Mouse (Mus musculus): ENCODE measurements at regions not wholly inside any gene's neighbourhood (a gene's known extent, or its start where the extent isn't known, plus 50 kb on each side); places are given as distances from the start of the nearest gene placed in this dataset.

GRCm38 (mm10) chr3:35437687-35438086, 316.2 kb upstream of the Atp11b start:
- H3K4me1 ChIP-seq: no peaks in the 10 kb centered on the region
- H3K27me3 ChIP-seq: no peaks in the 10 kb centered on the region
- H3K4me3 ChIP-seq (replicated peaks): no peak overlapping the region
- H3K36me3 ChIP-seq (replicated peaks): no peaks in the 10 kb centered on the region
- H3K9me3 ChIP-seq: no peaks in the 10 kb centered on the region
- no peak overlapping the region for H3K9ac ChIP-seq
- H3K27ac ChIP-seq: no peak overlapping the region
- 84% methylated on average over 1 of the region's 1 CpGs for WGBS
- no peak for ATAC-seq (ENCODE audit: low FRiP score)
- H3K4me2 ChIP-seq: no peak overlapping the region

GRCm38 (mm10) chr3:35462858-35463257, 291.0 kb upstream of the Atp11b start:
- WGBS: 43% methylated on average over 4 of the region's 4 CpGs

GRCm38 (mm10) chr3:35464212-35464911, 289.5 kb upstream of the Atp11b start:
- no peaks in the 10 kb centered on the region for H3K27me3 ChIP-seq
- peaks cover 22% of the 10 kb centered on the region for H3K4me1 ChIP-seq
- no peaks in the 10 kb centered on the region for H3K36me3 ChIP-seq (replicated peaks)
- no peaks in the 10 kb centered on the region for H3K9me3 ChIP-seq
- H3K4me2 ChIP-seq: no peak overlapping the region
- no peak; the same call in 1 of the 2 replicates for ATAC-seq (ENCODE audit: low FRiP score)
- no peak overlapping the region for H3K27ac ChIP-seq
- H3K9ac ChIP-seq: no peak overlapping the region
- WGBS: 64% methylated on average over 11 of the region's 11 CpGs
- no peak overlapping the region for H3K4me3 ChIP-seq (replicated peaks)

More at GRCm38 (mm10) chr3:35462858-35463257, 291.0 kb upstream of the Atp11b start:
- H3K4me2 ChIP-seq: no peak overlapping the region
- ATAC-seq (ENCODE audit: low FRiP score): no peak
- H3K27me3 ChIP-seq: no peaks in the 10 kb centered on the region
- no peak overlapping the region for H3K27ac ChIP-seq
- no peak overlapping the region for H3K4me3 ChIP-seq (replicated peaks)
- no peak overlapping the region for H3K9ac ChIP-seq
- peaks cover 22% of the 10 kb centered on the region for H3K4me1 ChIP-seq
- no peaks in the 10 kb centered on the region; the same call in 1 of the 2 replicates for H3K9me3 ChIP-seq
- H3K36me3 ChIP-seq (replicated peaks): no peaks in the 10 kb centered on the region

GRCm38 (mm10) chr3:35465956-35466355, 287.9 kb upstream of the Atp11b start:
- ATAC-seq (ENCODE audit: low FRiP score): no peak
- no peak overlapping the region for H3K4me3 ChIP-seq (replicated peaks)

GRCm38 (mm10) chr3:35473351-35473750, 280.6 kb upstream of the Atp11b start:
- Histone ChIP-seq H3K4me3 (replicated peaks) (no peak overlapping the region), H3K27ac (no peak overlapping the region), H3K27me3 (no peaks in the 10 kb centered on the region), H3K9me3 (no peaks in the 10 kb centered on the region), H3K9ac (no peak overlapping the region), H3K4me2 (no peak overlapping the region), H3K4me1 (peaks cover 8% of the 10 kb centered on the region), H3K36me3 (replicated peaks) (no peaks in the 10 kb centered on the region)
- ATAC-seq (ENCODE audit: low FRiP score): no peak
- 71% methylated on average over 7 of the region's 7 CpGs for WGBS

More at GRCm38 (mm10) chr3:35465956-35466355, 287.9 kb upstream of the Atp11b start:
- Histone ChIP-seq H3K4me2 (no peak overlapping the region), H3K27ac (no peak overlapping the region), H3K9ac (no peak overlapping the region), H3K9me3 (no peaks in the 10 kb centered on the region), H3K4me1 (peaks cover 22% of the 10 kb centered on the region), H3K27me3 (no peaks in the 10 kb centered on the region), H3K36me3 (replicated peaks) (no peaks in the 10 kb centered on the region)
- WGBS: 56% methylated on average over 3 of the region's 3 CpGs

- H3K4me1 ChIP-seq: peaks cover 8% of the 10 kb centered on the region
- no peaks in the 10 kb centered on the region for H3K27me3 ChIP-seq
- no peak overlapping the region for H3K9ac ChIP-seq
- ATAC-seq (ENCODE audit: low FRiP score): no peak
- H3K4me2 ChIP-seq: no peak overlapping the region
- H3K27ac ChIP-seq: no peak overlapping the region
- WGBS: 51% methylated on average over 6 of the region's 6 CpGs
- no peak overlapping the region for H3K4me3 ChIP-seq (replicated peaks)
- no peaks in the 10 kb centered on the region for H3K36me3 ChIP-seq (replicated peaks)
- no peaks in the 10 kb centered on the region for H3K9me3 ChIP-seq
These were observed 279.5 kb upstream of the Atp11b start for GRCm38 (mm10) chr3:35474361-35474760.

- ATAC-seq (ENCODE audit: low FRiP score): no peak
These were observed 278.6 kb upstream of the Atp11b start for GRCm38 (mm10) chr3:35475326-35475725.

GRCm38 (mm10) chr3:35480714-35481695, 272.9 kb upstream of the Atp11b start:
- Histone ChIP-seq H3K36me3 (replicated peaks) (no peaks in the 10 kb centered on the region), H3K9me3 (no peaks in the 10 kb centered on the region), H3K4me1 (peaks cover 20% of the 10 kb centered on the region), H3K27me3 (no peaks in the 10 kb centered on the region), H3K4me3 (replicated peaks) (no peak overlapping the region), H3K27ac (peak overlapping the region; percentile 42; the same call in 1 of the 2 replicates), H3K9ac (0 out of 2 replicates have a peak overlapping the region, but pooled peaks have one; percentile 4), H3K4me2 (0 out of 2 replicates have a peak overlapping the region, but pooled peaks have one; percentile 46)
- ATAC-seq (ENCODE audit: low FRiP score): peak; percentile 60; the same call in 1 of the 2 replicates
- 46% methylated on average over 18 of the region's 18 CpGs for WGBS

More at GRCm38 (mm10) chr3:35475326-35475725, 278.6 kb upstream of the Atp11b start:
- H3K9me3 ChIP-seq: no peaks in the 10 kb centered on the region
- no peak overlapping the region for H3K4me2 ChIP-seq
- H3K27ac ChIP-seq: no peak overlapping the region
- no peak overlapping the region for H3K4me3 ChIP-seq (replicated peaks)
- WGBS: 83% methylated on average over 7 of the region's 7 CpGs
- no peaks in the 10 kb centered on the region for H3K27me3 ChIP-seq
- H3K9ac ChIP-seq: no peak overlapping the region
- H3K36me3 ChIP-seq (replicated peaks): no peaks in the 10 kb centered on the region
- peaks cover 8% of the 10 kb centered on the region for H3K4me1 ChIP-seq

GRCm38 (mm10) chr3:35481841-35482240, 272.1 kb upstream of the Atp11b start:
- peaks cover 20% of the 10 kb centered on the region for H3K4me1 ChIP-seq
- H3K9ac ChIP-seq: peak overlapping the region; percentile 36
- peak; percentile 60; the same call in 1 of the 2 replicates for ATAC-seq (ENCODE audit: low FRiP score)
- no peak overlapping the region; the same call in 1 of the 2 replicates for H3K4me3 ChIP-seq (replicated peaks)
- H3K36me3 ChIP-seq (replicated peaks): no peaks in the 10 kb centered on the region
- H3K27me3 ChIP-seq: no peaks in the 10 kb centered on the region
- peak overlapping the region; percentile 46; the same call in 1 of the 2 replicates for H3K27ac ChIP-seq
- WGBS: 17% methylated on average over 11 of the region's 11 CpGs
- H3K9me3 ChIP-seq: no peaks in the 10 kb centered on the region
- peak overlapping the region; percentile 46 for H3K4me2 ChIP-seq

GRCm38 (mm10) chr3:35482296-35482695, 271.6 kb upstream of the Atp11b start:
- Histone ChIP-seq H3K36me3 (replicated peaks) (no peaks in the 10 kb centered on the region), H3K4me3 (replicated peaks) (no peak overlapping the region; the same call in 1 of the 2 replicates), H3K27me3 (no peaks in the 10 kb centered on the region), H3K9me3 (no peaks in the 10 kb centered on the region), H3K27ac (peak overlapping the region; percentile 46; the same call in 1 of the 2 replicates), H3K4me2 (peak overlapping the region; percentile 46), H3K9ac (peak overlapping the region; percentile 36; the same call in 1 of the 2 replicates), H3K4me1 (peaks cover 20% of the 10 kb centered on the region)
- peak; percentile 62 for ATAC-seq (ENCODE audit: low FRiP score)
- WGBS: under 1% methylated on average over 6 of the region's 6 CpGs

- peaks cover 20% of the 10 kb centered on the region for H3K4me1 ChIP-seq
- no peaks in the 10 kb centered on the region for H3K27me3 ChIP-seq
- H3K27ac ChIP-seq: no peak overlapping the region
- 79% methylated on average over 10 of the region's 10 CpGs for WGBS
- ATAC-seq (ENCODE audit: low FRiP score): peak; percentile 41; the same call in 1 of the 2 replicates
- H3K9me3 ChIP-seq: no peaks in the 10 kb centered on the region
- H3K36me3 ChIP-seq (replicated peaks): no peaks in the 10 kb centered on the region
- H3K9ac ChIP-seq: no peak overlapping the region
- no peak overlapping the region for H3K4me2 ChIP-seq
- H3K4me3 ChIP-seq (replicated peaks): no peak overlapping the region
These were observed 271.1 kb upstream of the Atp11b start for GRCm38 (mm10) chr3:35482759-35483158.

All from forebrain, embryonic 12.5 days (tissue).